Mouse (Mus musculus): ENCODE measurements around the gene Popdc3. TPM values are rescaled to one million over a fixed set of nuclear protein-coding genes. Genes with fewer than 3 reads are reported as not detected.
"Not testable (repeated sequence)": the region's sequence is repeated elsewhere in the genome, so short reads cannot be mapped to it uniquely, and the experiment has no call there.

Popdc3 gene
- polyA plus RNA-seq, 1 experiment from 2014 or later: 1.9 TPM

DNA sequence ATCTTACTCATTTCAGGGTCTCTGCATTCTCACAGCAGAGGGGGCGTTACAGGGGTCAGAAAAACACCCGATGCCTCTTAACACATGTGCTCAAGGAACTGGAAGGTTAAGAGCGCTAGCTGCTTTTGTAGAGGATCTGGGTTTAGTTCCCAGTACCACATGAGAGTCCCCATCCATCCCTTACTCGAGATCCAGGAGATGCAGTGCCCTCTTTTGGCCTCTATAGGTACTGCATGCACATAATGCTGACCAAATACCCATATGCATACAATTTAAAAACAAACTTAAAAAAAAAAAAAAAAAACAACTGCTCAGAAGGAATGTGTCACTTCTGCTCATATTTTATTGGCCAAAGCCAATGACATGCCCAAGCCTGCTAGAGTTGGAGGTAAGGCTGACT, 166.5 kb downstream of the Popdc3 start:
- ATAC-seq (ENCODE audit: low read depth): no peak

GRCm38 (mm10) chr10:45345217-45345616, 167.3 kb downstream of the Popdc3 start:
- no peaks in the 10 kb centered on the region for H3K27me3 ChIP-seq (ENCODE audit: control insufficient read depth, insufficient read depth, low read length)
- H3K9ac ChIP-seq (replicated peaks; ENCODE audit: low read depth, low read length): no peak overlapping the region
- no peaks in the 10 kb centered on the region for H3K4me1 ChIP-seq (ENCODE audit: control insufficient read depth, insufficient read depth, low read length)
- no peak overlapping the region for H3K4me2 ChIP-seq (ENCODE audit: low read depth, low read length)
- H3K27ac ChIP-seq (ENCODE audit: low read depth, low read length): no peak overlapping the region
- no peaks in the 10 kb centered on the region for H3K36me3 ChIP-seq (ENCODE audit: control insufficient read depth, insufficient read depth, low read length)
- no peak overlapping the region for H3K4me3 ChIP-seq (ENCODE audit: low read depth, low read length)
- 70% methylated on average over 9 of the region's 9 CpGs for WGBS
- no peak for ATAC-seq (ENCODE audit: low read depth)
- no peaks in the 10 kb centered on the region for H3K9me3 ChIP-seq (ENCODE audit: control insufficient read depth, low read length)

More for the DNA sequence above, 166.5 kb downstream of the Popdc3 start:
- Histone ChIP-seq H3K9ac (replicated peaks; ENCODE audit: low read depth, low read length) (no peak overlapping the region), H3K4me2 (ENCODE audit: low read depth, low read length) (no peak overlapping the region), H3K27ac (ENCODE audit: low read depth, low read length) (no peak overlapping the region), H3K36me3 (ENCODE audit: control insufficient read depth, insufficient read depth, low read length) (no peaks in the 10 kb centered on the region), H3K27me3 (ENCODE audit: control insufficient read depth, insufficient read depth, low read length) (no peaks in the 10 kb centered on the region), H3K4me3 (ENCODE audit: low read depth, low read length) (no peak overlapping the region), H3K9me3 (ENCODE audit: control insufficient read depth, low read length) (no peaks in the 10 kb centered on the region), H3K4me1 (ENCODE audit: control insufficient read depth, insufficient read depth, low read length) (no peaks in the 10 kb centered on the region)
- 86% methylated on average over 4 of the region's 4 CpGs for WGBS

GRCm38 (mm10) chr10:45348143-45348542, 170.2 kb downstream of the Popdc3 start:
- not testable (repeated sequence) for ATAC-seq (ENCODE audit: low read depth); H3K27me3 ChIP-seq (ENCODE audit: control insufficient read depth, insufficient read depth, low read length); H3K9ac ChIP-seq (replicated peaks; ENCODE audit: low read depth, low read length); H3K27ac ChIP-seq (ENCODE audit: low read depth, low read length); H3K36me3 ChIP-seq (ENCODE audit: control insufficient read depth, insufficient read depth, low read length); H3K9me3 ChIP-seq (ENCODE audit: control insufficient read depth, low read length); H3K4me3 ChIP-seq (ENCODE audit: low read depth, low read length); H3K4me2 ChIP-seq (ENCODE audit: low read depth, low read length); H3K4me1 ChIP-seq (ENCODE audit: control insufficient read depth, insufficient read depth, low read length)
- 85% methylated on average over 3 of the region's 3 CpGs for WGBS

GRCm38 (mm10) chr10:45356091-45356490, 178.2 kb downstream of the Popdc3 start:
- Histone ChIP-seq H3K4me1 (ENCODE audit: control insufficient read depth, insufficient read depth, low read length) (no peaks in the 10 kb centered on the region), H3K9ac (replicated peaks; ENCODE audit: low read depth, low read length) (no peak overlapping the region), H3K4me3 (ENCODE audit: low read depth, low read length) (no peak overlapping the region), H3K4me2 (ENCODE audit: low read depth, low read length) (no peak overlapping the region), H3K36me3 (ENCODE audit: control insufficient read depth, insufficient read depth, low read length) (no peaks in the 10 kb centered on the region), H3K27me3 (ENCODE audit: control insufficient read depth, insufficient read depth, low read length) (no peaks in the 10 kb centered on the region), H3K27ac (ENCODE audit: low read depth, low read length) (no peak overlapping the region), H3K9me3 (ENCODE audit: control insufficient read depth, low read length) (no peaks in the 10 kb centered on the region)
- ATAC-seq (ENCODE audit: low read depth): no peak
- WGBS: 90% methylated on average over 6 of the region's 6 CpGs

DNA sequence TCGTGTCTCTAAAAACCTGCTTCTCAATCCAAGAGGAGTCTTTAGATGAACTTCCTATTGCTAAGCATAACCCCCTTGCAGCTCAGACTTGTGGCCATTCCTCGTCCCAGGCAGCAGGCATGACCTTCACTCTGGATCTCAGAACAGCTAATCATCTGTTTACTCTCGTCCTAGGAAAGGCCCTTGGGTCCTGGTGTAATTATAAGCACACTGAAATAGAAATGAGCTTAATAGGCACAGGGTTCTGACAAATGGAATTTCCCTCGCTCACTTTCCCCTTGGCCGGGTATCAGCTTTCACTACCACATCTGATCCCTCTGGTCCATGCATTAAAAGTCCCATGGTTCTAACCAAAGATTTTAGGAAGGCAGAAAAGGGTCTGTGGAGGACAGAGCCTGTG, 185.5 kb downstream of the Popdc3 start:
- Histone ChIP-seq H3K27ac (ENCODE audit: low read depth, low read length) (no peak overlapping the region), H3K9me3 (ENCODE audit: control insufficient read depth, low read length) (no peaks in the 10 kb centered on the region), H3K4me3 (ENCODE audit: low read depth, low read length) (no peak overlapping the region), H3K36me3 (ENCODE audit: control insufficient read depth, insufficient read depth, low read length) (no peaks in the 10 kb centered on the region), H3K27me3 (ENCODE audit: control insufficient read depth, insufficient read depth, low read length) (no peaks in the 10 kb centered on the region), H3K4me1 (ENCODE audit: control insufficient read depth, insufficient read depth, low read length) (no peaks in the 10 kb centered on the region), H3K9ac (replicated peaks; ENCODE audit: low read depth, low read length) (no peak overlapping the region), H3K4me2 (ENCODE audit: low read depth, low read length) (no peak overlapping the region)
- ATAC-seq (ENCODE audit: low read depth): no peak; the same call in 1 of the 2 replicates
- 61% methylated on average over 5 of the region's 5 CpGs for WGBS

DNA sequence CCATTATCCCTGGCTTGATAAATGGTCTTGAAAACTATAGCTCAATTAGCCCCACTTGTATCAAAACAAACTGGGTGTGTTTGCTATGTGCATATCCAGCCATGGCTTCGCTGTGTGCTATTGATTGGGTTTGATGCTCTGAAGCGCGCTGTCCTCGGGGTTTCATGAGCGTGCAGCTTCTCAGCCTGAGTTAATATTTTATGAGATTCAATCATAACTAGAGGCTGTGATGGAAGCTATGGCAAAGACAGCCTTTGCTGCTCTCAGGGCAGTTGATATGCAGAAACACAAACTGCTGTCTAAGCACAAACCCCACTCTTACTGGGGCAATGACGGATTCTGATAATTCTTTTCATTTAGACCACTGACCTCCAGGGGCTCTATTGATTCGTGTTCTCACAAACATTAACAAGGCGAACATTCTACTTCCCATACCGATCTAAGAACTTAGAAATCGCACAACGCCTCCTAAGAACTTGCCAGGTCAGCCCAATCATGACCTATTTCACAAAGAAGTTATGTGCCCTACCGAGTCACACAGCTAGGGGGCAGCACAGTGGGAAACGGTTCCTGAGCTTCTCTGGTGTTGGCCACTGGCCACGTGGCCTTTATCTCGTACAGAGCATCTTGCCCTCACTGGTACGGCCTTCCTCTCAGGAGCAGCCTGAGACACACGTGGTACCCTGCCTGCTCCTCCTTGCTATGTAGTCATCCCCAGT, 189.2 kb downstream of the Popdc3 start:
- H3K4me3 ChIP-seq (ENCODE audit: low read depth, low read length): no peak overlapping the region
- H3K36me3 ChIP-seq (ENCODE audit: control insufficient read depth, insufficient read depth, low read length): no peaks in the 10 kb centered on the region
- H3K27me3 ChIP-seq (ENCODE audit: control insufficient read depth, insufficient read depth, low read length): no peaks in the 10 kb centered on the region
- H3K4me2 ChIP-seq (ENCODE audit: low read depth, low read length): no peak overlapping the region
- WGBS: 79% methylated on average over 17 of the region's 17 CpGs
- no peaks in the 10 kb centered on the region for H3K4me1 ChIP-seq (ENCODE audit: control insufficient read depth, insufficient read depth, low read length)
- no peak for ATAC-seq (ENCODE audit: low read depth)
- H3K9ac ChIP-seq (replicated peaks; ENCODE audit: low read depth, low read length): no peak overlapping the region
- no peak overlapping the region for H3K27ac ChIP-seq (ENCODE audit: low read depth, low read length)
- no peaks in the 10 kb centered on the region for H3K9me3 ChIP-seq (ENCODE audit: control insufficient read depth, low read length)

Other genes with a start within 250 kb of the Popdc3 start
- 18.3 and 25.5 TPM in 2 replicates for gene Prep, start 110.9 kb upstream of the Popdc3 start, polyA plus RNA-seq (2014; fragmentation: Nextera tagmentation; extraction: Ambion mirVana)
- 2.4 and 5.3 TPM in 2 replicates for gene Bves, start 157.7 kb downstream of the Popdc3 start, polyA plus RNA-seq (2014; fragmentation: Nextera tagmentation; extraction: Ambion mirVana)

Data from neural tube, embryonic 14.5 days (tissue).